Mouse (Mus musculus): Measurements from ENCODE around the gene Klhl29. TPM values are rescaled to one million over a fixed set of nuclear protein-coding genes. Genes with fewer than 3 reads are reported as not detected.
A peak's percentile ranks its signal among the peaks of the same experiment; 100 is the strongest.

Klhl29 gene
- total RNA-seq, 2 experiments from 2014 or later: 6.4 to 8.9 TPM

DNA sequence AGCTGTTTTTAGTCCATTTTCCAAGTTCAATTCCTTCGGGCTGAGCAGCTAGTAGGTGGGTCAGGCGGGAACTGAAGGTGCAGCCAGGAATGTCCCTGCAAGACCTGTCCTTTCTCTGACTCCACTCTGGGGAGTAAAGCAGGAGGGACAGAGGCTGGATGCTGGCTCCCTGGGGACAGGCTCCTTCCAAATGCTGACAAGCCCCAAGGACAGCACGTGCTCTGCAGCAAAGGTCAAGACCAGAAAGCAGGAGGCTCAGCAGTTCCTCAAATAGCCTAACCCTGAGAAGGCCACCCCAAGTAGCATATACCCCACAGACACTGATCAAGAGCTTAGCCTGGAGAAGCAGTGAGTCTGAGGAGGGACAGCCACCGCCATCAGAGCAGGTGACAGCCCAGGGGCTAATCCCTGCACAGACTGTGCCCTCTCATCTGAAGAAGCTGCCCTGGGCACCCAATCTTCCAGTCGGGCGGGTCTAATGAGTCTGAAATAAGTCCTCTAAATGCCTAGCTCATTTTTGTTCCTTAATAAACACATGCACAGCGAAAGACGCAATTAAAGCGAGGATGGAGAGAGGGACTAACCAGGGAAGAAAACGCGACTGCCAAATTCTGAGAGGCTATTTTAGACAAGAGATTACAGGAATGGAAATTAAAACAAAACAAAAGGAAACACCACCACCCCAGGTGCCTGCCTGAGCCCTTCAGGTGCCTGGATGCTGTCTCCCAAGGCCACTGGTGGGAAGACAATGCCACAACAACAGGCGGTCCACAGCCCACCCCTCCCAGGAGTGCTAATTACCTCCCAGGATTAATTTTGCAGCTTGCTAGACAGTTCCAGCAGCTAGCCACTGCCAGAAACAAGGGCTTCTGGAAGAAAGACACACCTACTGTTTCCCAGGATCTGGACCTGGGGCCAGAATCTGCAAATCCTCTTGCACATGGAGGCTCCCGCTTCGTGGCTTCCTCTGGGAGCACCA is 148.5 kb downstream of the Klhl29 start:
- DNase-seq (ENCODE audit: low spot score in 2 of 2): no peak

DNA sequence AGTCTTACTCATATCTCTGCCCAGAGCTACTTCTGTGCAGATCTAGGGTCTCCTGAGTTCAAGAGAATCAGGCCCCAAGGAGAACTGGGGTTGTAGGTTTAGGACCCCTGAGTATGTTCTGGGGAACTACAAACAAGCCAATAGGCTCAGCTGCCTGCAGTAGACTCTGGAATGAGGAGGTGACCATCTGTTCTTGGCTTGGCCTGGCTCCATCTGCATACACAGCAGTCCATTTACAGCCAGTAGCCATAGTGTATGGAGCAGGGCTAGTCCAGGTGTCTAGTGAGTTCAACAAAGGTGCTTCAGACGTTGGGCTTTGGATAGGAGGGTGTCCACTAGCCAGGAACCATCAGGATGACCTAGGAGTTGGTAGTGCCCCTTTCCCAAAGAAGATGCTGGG is 151.9 kb downstream of the Klhl29 start:
- no peak for DNase-seq (ENCODE audit: low spot score in 2 of 2)

DNA sequence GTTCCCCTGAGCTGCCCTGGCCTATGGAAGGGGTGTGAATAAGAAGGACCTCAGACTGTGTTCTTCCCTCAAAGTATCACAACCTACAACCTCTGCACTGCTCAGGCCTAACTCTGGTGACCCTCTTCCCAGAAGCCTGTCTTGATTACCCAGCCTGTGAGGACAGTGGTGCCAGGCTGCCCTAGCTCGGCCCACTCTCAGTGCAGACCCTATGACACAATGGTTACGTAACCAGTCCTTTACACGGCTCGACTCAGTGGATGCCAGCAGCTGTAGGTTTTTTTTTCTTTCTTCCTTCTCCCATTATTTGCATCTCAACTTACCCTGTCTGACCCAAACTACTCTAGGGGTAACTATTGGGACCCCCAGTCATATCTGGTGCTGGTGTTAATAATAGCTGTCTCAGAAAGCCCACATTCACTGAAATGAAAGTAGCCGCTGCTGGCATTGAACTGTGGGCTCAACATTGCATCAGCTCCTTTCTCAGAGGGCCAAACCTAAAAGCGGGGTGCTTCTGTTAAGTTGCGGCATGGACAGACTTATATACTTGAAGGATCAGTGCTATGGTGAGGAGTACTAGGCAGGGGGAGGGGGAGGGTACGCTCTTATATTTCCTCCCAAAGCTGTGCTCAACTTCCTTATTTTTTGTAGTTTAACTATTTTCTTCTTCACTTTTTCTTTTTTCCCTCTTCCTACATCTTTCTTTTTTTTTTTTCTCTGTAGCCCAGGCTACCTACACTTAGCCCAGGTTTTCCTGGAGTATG is 152.9 kb downstream of the Klhl29 start:
- DNase-seq (ENCODE audit: low spot score in 2 of 2): no peak

DNA sequence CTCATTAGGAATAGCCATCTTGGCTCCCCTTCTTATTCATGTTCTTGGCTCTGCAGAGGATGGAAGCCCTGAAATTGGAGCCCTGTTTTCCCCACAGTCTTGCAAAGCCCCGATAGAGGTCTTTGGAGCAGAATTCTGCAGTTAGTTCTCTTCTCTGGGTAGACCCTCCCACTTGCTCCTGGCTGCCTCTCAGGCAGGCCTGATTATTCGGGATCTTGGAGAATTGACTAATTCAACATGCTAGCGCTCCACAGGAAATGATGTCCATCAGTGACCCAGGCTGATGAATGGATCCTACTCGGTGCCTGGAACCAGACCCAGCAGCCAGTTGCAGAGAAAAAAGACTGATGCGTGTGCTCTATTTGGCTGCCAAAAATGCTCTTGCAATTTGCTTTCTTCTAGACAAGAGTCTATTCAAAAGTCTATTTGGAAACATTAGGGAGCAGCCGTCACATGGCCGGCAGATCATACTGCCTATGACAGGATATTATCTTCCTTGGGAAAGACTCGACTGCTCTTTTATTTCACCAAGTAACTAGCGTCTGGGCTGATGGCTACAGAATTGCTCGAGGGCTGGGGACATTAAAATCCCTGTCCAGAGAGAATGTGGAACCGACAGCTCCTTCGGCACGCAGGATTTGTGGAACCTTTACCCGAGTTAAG is 155.4 kb downstream of the Klhl29 start:
- DNase-seq (ENCODE audit: low spot score in 2 of 2): no peak

DNA sequence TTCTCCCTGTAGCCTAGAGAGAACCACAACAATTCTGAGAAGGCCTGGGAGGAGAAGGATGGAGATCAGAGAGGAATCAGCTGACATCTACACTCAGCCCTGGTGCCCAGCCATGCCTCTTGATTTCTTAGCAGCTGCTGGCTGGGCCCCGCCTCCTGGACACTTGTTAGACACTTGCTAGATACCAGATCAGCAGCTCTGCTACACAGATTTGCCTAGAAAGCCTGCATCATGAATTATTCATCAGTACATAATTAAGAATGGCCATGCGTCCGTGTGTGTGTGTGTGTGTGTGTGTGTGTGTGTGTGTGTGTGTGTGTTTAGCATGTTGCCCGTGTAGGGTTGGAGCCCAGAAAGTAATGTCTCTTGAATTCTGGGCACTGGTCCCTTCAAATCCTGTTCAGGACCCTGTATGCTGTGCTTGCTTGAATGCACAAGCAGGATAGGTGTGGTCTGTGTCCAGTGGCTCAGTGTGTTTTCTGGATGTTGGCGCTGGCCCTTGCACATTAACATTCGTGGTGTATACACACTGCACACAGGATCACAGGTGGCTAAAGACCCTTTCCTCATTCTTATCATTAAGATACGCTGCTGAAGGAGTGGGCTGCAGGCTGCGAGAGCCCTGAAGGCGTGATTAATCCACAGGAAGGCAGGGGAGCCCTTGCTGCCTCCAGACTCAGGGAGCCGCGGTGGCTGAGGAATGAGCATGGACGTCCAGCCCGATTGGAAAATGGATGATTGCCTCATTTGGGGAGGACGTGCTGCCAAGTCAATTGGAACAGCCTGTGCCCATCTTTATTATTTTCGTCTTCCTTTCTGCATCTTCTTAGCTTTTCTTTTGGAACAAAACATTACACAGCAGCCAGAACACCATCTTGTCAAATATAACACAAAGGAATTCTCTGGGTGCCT is 159.4 kb downstream of the Klhl29 start:
- no peak for DNase-seq (ENCODE audit: low spot score in 2 of 2)

DNA sequence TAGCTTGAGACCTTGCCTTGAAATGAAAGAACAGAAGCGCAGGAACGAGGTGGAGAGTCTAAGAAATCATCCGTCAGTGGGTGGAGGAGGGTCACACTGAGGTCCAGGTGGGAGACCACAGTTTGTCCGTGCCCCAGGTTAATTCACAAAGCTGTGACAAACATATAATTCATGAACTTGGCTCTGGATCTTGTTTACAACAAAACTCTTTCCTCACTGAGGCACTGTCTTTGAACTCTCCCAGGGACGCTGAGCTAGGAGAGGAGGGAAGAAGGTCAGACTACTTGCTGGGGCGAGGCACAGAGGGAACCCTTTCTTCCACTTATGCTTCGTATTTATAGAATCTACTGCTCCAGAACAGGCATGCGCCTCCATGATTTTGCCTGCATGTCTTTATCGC is 161.2 kb downstream of the Klhl29 start:
- no peak for DNase-seq (ENCODE audit: low spot score in 2 of 2)

DNA sequence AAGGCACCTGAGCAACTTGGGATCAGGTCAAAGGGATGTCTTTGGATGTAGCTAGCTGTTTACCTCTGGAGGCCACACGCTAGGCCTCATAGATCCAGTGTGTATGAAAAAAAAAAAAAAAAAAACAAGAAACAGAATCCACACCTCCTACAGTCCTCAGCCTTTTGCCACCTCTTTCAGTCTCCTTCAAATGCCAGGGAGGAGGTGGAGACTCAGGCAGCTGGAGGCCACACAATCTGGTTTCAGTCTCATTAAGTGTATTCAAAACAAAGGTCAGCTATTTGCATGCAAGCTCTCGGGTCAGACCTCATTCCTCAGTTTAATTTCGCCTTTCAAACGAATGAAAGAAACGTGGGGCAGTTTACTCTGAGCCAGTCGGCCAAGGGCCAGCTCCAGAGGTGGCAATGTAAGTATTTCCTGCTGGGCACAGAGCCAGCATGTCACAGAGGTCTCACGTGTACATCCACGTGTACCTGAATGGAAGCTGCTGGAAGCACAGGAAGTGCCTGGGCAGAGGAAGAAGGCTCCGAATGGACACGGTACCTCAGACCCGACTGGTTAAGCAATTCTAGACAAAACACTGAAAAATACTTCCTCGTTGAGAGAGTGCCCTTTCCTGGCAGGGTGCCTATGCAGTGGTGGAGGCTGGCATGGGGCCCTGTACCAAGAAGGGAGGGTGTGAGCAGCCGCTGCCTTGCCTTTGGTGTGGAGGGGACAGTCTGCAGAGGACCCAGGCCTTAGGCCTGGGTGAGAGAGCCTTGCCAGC is 162.0 kb downstream of the Klhl29 start:
- DNase-seq (ENCODE audit: low spot score in 2 of 2): peak; percentile 46 to 67

DNA sequence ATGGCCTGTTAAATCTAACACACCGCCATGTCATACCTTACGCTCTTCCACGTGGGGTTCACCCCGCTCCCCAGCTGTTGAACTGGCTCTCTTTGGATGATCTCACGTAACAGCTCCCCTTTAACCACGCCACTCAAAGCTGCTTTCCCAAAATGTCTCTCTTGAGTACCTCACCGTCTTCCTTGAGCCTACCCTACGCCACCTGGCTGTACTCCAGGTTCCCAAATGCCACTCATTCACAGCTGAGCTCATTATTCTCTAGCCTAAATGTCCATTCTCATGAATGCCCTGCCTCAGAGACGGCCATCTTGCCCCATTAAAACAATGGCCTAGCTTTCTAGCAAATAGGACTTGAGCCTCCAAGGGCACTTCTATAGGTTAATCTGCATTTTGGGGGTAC is 163.6 kb downstream of the Klhl29 start:
- no peak for DNase-seq (ENCODE audit: low spot score in 2 of 2)

DNA sequence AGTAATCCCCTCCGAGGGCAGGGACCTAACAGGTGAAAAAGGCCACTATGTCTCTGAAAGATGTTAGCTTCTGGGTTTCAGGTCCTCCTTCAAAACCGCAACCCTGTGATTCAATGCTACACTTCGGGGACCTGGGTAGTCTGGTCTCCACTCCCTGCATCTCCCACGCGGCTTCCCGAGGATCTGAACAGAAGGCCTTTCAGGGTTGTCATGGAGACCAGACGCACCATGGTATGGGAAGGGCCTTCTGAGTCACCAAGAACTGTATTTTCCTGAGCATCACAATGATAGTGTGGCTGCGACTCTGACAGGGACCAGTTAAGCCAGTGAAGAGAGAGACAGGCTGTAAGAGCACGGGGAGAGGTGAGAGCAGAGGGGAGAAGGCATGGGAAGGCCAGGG is 164.7 kb downstream of the Klhl29 start:
- no peak for DNase-seq (ENCODE audit: low spot score in 2 of 2)

DNA sequence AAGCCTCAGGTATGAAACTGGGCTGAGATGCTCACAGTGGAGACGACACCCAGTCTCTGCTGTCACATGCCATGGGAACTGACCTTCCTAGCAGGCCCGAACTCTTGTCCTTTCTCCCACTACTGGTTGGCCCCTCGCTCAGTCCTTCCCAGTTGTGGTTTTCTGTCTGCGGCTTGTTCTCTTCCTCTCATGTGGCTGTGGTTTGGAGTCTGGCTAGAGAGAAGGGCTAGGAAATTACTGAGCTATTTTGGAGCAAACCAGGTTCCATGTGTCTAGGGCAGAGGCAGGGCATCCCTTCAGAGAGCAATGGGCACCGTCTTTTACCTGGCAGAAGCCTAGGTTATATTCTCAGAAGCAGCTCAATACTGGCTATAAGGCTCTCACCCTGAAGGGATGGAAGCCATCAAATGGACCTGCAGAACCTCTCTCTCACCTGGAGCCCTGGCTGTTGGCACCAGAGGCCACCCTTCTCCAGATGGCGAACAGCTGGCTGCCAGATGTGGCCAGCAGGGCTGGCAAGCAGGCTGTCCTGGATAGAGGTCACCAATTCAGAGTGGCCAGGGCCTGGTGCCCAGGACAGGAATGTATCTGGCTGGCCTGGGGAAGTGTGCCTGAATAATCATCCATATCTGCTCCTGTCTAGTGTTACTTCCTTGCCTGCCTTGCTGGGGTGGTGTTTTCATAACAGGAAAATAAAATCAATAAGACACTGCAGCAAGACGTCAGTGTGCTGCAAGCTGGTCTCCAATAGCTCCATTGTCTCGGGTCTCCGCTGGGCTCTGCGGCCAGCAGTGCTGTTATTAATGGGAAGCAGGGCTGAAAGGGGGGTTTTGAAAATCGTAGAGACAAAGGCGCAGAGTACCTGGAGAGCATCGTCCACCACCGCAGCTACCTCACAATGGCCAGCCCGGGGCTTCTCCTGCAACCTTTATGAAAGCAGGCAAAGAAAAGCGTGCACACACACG is 167.3 kb downstream of the Klhl29 start:
- peak in 1 of 2 experiments; percentile 36 for DNase-seq (ENCODE audit: low spot score in 2 of 2)

DNA sequence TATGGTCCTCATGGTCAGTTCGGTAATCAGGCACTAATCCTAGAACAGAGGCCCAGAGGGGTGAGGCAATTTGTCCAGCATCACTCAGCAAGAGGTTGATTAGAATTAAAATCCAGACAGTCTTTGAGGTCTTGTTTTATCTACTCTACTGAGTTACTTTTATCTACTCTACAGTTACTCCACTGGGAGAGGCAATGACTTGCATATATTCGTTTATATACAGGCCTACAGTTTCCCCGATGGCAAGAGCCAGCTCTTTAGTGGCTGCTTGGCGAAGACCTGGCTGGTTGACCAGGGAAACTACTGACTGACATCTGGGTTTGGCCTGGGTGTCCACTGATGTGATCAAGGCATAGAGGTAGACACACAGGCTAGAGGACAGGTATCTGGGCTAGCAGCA is 168.3 kb downstream of the Klhl29 start:
- no peak for DNase-seq (ENCODE audit: low spot score in 2 of 2)

DNA sequence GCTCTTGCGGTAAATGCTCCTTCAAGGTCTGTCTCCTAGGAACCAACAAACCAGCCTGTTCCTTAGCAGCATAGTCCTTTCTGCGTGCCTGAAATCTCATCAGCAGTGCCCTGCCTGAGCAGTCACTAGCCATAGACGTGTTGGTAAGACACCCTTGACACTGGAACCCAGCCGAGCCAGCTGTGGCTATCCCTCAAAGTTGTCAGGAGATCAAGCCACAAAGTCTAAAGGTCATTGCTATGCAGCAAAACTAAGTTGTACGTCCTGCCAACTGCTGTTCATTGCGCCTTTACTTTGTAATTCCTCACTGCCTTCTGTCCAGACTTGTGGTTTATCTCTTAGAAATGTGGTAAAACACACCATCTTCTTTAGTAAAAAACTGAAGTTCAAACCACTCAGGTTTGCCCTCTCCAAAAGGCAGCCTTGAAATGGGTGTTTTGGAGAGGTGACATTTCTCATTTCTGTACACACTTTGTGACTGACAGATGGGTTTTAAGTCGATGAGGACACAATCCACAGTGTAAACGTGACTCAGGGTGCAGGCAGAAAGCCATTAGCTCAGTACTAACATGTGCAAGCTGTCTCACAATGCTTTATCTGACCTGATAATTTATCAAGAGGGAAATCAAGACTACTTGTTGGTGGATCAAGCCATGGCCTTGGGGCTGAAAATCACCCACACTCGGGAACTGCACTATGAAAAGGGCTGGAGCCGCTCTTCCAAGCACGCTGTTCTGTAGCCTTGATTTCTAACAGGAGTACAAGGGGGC is 171.2 kb downstream of the Klhl29 start:
- peak in 1 of 2 experiments; percentile 62 for DNase-seq (ENCODE audit: low spot score in 2 of 2)

DNA sequence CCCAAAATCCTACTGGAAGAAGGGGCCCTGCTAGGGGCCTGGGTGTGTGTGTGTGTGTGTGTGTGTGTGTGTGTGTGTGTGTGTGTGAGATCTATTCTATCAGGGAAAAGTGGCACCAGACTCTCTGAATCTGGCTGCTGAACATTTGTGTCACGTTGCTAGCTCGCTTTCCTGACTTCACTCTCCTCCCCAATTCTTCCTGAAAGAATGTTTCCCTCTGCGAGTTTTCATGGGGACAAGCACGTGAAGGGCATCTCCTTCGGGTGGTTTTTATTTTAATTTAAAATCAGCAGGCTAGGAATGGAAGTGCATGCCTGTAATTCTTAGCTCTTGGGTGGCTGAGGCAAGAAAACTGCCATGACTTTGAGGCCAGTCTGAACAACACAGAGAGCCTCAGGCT is 172.1 kb downstream of the Klhl29 start:
- no peak for DNase-seq (ENCODE audit: low spot score in 2 of 2)

DNA sequence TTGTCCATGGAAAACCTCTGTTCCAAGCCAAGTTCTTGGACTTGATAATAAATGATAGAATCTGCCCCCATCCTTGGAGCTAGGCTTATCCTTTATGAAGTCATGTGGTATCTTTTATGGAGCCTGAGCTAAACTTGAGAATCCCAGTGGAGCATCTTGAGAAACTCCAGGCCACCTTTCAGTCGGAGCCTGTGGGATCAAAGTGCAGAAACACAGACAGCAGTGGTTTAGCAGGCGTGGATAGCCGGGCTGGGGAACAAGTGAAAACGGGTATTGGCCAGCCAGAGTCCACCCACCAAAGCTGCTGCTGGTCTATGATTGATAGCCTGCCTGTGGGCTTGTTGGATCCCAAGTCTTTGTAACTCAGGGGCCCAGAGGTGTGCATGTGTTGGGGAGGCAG is 177.2 kb downstream of the Klhl29 start:
- DNase-seq (ENCODE audit: low spot score in 2 of 2): no peak

DNA sequence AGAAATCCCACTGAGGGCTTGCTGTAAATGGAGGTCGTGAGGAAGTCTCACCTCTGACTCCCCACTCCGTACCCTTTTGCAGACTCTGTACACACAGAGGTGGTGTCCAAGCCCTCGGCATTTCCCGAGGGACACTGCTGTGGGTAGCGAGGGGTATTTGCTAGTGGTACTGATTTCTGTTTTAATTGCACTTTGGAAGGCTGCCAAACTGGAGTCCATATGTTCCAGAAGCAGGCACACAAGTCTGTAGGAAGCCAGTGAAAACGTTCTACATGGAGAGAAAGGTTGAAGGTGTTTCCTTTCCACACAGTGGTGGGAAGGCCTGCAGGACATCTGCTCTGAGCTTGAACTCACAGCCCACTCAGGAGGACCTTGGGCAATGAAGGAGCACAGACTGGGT is 181.3 kb downstream of the Klhl29 start:
- no peak for DNase-seq (ENCODE audit: low spot score in 2 of 2)

DNA sequence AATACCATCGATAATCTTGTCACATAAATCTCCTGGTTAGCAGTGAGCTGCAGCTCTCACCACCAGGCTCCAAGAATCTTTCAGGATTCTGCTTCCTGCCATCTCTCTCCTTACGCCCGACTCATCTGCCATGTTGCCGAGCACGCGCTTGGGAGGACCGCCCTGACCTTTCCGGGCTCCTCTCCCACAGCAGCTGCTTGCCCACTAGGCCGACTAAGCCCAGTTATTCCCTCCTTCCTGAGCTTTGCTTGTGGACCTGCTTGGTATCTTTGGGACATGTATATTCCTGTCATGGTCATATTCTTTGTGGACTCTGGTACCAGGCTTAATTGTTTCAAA is 183.1 kb downstream of the Klhl29 start:
- peak in 1 of 2 experiments; percentile 43 for DNase-seq (ENCODE audit: low spot score in 2 of 2)

DNA sequence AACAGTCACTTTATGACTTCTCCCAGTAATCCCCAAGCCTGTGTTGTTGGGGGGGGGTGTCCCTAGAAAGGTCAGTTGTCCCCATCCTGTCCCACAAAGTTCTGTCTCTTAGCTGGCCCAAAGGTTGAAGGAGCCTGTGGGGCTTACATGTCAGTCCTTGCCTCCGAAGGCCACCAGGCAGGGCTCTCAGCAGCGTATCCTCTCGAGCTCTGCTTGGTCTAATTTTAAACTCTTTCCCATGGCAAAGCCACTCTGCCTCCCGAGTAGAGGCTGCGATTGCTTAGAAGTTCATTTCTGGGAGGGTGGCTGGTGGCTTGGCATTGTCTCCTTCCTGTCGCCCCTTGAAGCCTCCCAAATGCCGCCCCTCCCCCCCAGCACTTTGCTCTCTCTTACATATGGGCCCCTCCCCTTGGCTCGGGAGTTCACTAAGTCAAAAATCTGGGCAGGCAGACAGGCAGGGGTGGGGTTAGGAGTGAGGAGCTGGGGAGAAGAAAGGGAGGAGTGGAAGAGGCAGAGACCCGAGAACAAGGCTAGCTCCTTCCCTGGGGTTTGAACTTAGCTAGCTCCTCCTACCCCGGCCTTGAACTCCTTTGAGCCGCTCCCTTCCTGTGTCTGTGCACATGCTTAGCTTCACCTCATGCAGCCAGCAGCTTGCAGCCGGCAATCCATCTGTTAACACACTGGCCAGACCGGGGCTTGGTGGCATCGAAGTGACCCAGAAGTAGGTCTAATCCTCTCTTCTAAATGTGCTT is 183.7 kb downstream of the Klhl29 start:
- peak; percentile 55 to 83 for DNase-seq (ENCODE audit: low spot score in 2 of 2)

Measured in gastrocnemius, postnatal 4 days (tissue).